Mouse (Mus musculus) liver, embryonic 11.5 days (tissue): Measurements from ENCODE around the gene Gm14459. TPM values are rescaled to one million over a fixed set of nuclear protein-coding genes. Genes with fewer than 3 reads are reported as not detected.
"Not testable (repeated sequence)": the region's sequence is repeated elsewhere in the genome, so short reads cannot be mapped to it uniquely, and the experiment has no call there.

Experiments
- ATAC-seq: fragments of 200-750 bp; cut with Nextera tagmentation; replicated peaks from 2 replicates; pipeline ENCODE4 v1.8.0; 2017; ENCODE audit warnings: moderate number of reproducible peaks, mild to moderate bottlenecking, moderate TSS enrichment, moderate library complexity; ENCODE audit not compliant: low FRiP score
- DNase-seq: peaks from one replicate; pipeline ENCODE4 v3.0.0-alpha.2; 2017; ENCODE audit warnings: low spot score
- H3K27ac ChIP-seq: fragments of 300-500 bp; sonication (generic); 2 replicates; pipeline ENCODE4 v1.5.1; 2014; ENCODE audit warnings: mild to moderate bottlenecking, low read depth, low read length, control low read depth
- H3K27me3 ChIP-seq: fragments of 300-500 bp; sonication (generic); replicated peaks from 2 replicates; pipeline ENCODE4 v1.6.1; 2014; ENCODE audit warnings: low read length, mixed read lengths; ENCODE audit not compliant: control insufficient read depth, insufficient read depth
- H3K36me3 ChIP-seq: fragments of 300-500 bp; sonication (generic); 2 replicates; pipeline ENCODE4 v1.6.1; 2014; ENCODE audit warnings: mild to moderate bottlenecking, low read length, moderate library complexity, mixed read lengths; ENCODE audit not compliant: control insufficient read depth, insufficient read depth
- H3K4me1 ChIP-seq: fragments of 300-500 bp; sonication (generic); replicated peaks from 2 replicates; pipeline ENCODE4 v1.6.1; 2014; ENCODE audit warnings: low read length, mixed read lengths; ENCODE audit not compliant: control insufficient read depth, insufficient read depth
- H3K4me2 ChIP-seq: fragments of 300-500 bp; sonication (generic); 2 replicates; pipeline ENCODE4 v1.6.1; 2014; ENCODE audit warnings: mild to moderate bottlenecking, control low read depth, moderate library complexity
- H3K4me3 ChIP-seq: fragments of 300-500 bp; sonication (generic); 2 replicates; pipeline ENCODE4 v1.5.1; 2014; ENCODE audit warnings: low read depth, low read length, control low read depth
- H3K9ac ChIP-seq: fragments of 300-500 bp; sonication (generic); 2 replicates; pipeline ENCODE4 v1.6.1; 2014; ENCODE audit warnings: low read depth, low read length, control low read depth
- H3K9me3 ChIP-seq: fragments of 300-500 bp; sonication (generic); 2 replicates; pipeline ENCODE4 v1.6.1; 2016; ENCODE audit warnings: low read length, inconsistent platforms, mixed read lengths; ENCODE audit not compliant: control insufficient read depth
- WGBS: fragments of 180-500 bp; shearing (Covaris S2); extraction: QIAGEN DNeasy Blood & Tissue Kit; methylation state at CpG from one replicate; pipeline ENCODE4 v1.1.7; 2014; 5-methylcytosine and 5-hydroxymethylcytosine counted together
- polyA plus RNA-seq: library from polyadenylated mRNA; unstranded; fragments of >200 nt; fragmentation: Nextera tagmentation; extraction: Ambion mirVana; gene quantifications from 2 replicates; pipeline ENCODE4 v1.2.1, GENCODE M21; 2014

Gene Gm14459
- polyA plus RNA-seq: not detected in 2 replicates

- Histone ChIP-seq H3K27ac (no peak within 1 kb of the TSS), H3K9me3 (no peaks in the 10 kb centered on the region), H3K4me2 (no peak within 1 kb of the TSS), H3K9ac (no peak within 1 kb of the TSS), H3K27me3 (no peaks in the 10 kb centered on the region), H3K4me3 (no peak within 1 kb of the TSS), H3K4me1 (no peaks in the 10 kb centered on the region), H3K36me3 (no peaks in the 10 kb centered on the region)
- WGBS: 75% methylated on average over 2 of the region's 2 CpGs
- no peak for ATAC-seq
- DNase-seq: no peak
Measured at GRCm38 (mm10) chrX:8524854-8525253, at the start of gene Gm14459. Gm14459 (minus strand) TSS chrX:8524954.

GRCm38 (mm10) chrX:8548155-8548554 lies 23.4 kb upstream of the Gm14459 start, which contains the start of gene Ssxb6:
Ssxb6 (minus strand) TSS chrX:8548255.
- ATAC-seq, H3K9ac ChIP-seq, H3K4me3 ChIP-seq, H3K4me2 ChIP-seq, H3K36me3 ChIP-seq, H3K4me1 ChIP-seq, DNase-seq, H3K27me3 ChIP-seq, H3K9me3 ChIP-seq, H3K27ac ChIP-seq: not testable (repeated sequence)
- WGBS: 68% methylated on average over 4 of the region's 4 CpGs

Other genes starting within 250 kb of the Gm14459 start
- not detected in 2 replicates for gene Ssxb10, start 197.5 kb downstream of the Gm14459 start, polyA plus RNA-seq
- gene Ssxb9, start 158.0 kb downstream of the Gm14459 start, polyA plus RNA-seq: not detected in 2 replicates
- gene Ssxb1, start 111.6 kb downstream of the Gm14459 start, polyA plus RNA-seq: not detected in 2 replicates
- gene Ssxb2, start 63.2 kb downstream of the Gm14459 start, polyA plus RNA-seq: not detected in 2 replicates
- not detected in 2 replicates for gene Ssxb6, start 23.3 kb upstream of the Gm14459 start, polyA plus RNA-seq
- not detected in 2 replicates for gene Ssxb3, start 66.9 kb upstream of the Gm14459 start, polyA plus RNA-seq
- not detected in 2 replicates for gene Ssxb8, start 165.9 kb upstream of the Gm14459 start, polyA plus RNA-seq
- not detected in 2 replicates for gene Ssx9, start 223.5 kb upstream of the Gm14459 start, polyA plus RNA-seq